9 mouse cellular contexts compared by ENCODE assay signal in genomic region chr7:128003688-128004087, GRCm38 (mm10). TPM values are rescaled to one million over a fixed set of nuclear protein-coding genes. Genes with fewer than 3 reads are reported as not detected.
DNase-seq lines count a peak whose midpoint lies in the region; ATAC-seq and TF ChIP-seq lines count a peak whose summit lies in the region.
"Had no signal": no experiment of that assay in that cellular context is flagged by ENCODE, and none has a peak within 500 bp of the region (broad histone marks: within the 10 kb centered on the region; RNA-seq: fewer than 3 reads in every experiment).

TSS of gene Trim72 (plus strand) at chr7:128003949.

- peaks cover 25% of the 10 kb centered on the region for H3K27me3 ChIP-seq in E14TG2a.4 (ENCODE audit: insufficient read depth, low read length)
- H3K27me3 ChIP-seq in hindbrain, postnatal 0 days (ENCODE audit: insufficient read depth, low read length), result no peaks in the 10 kb centered on the region
- H3K27me3 ChIP-seq in stomach, embryonic 14.5 days (ENCODE audit: control insufficient read depth, insufficient read depth, low read length), result no peaks in the 10 kb centered on the region

- H3K27ac ChIP-seq in bone marrow, adult 2 months (ENCODE audit: control insufficient read depth, insufficient read depth, low read depth, low read length, poor library complexity), result 0 out of 2 replicates have a peak within 1 kb of the TSS, but pooled peaks have one; percentile 3
- H3K27ac ChIP-seq in hindbrain, postnatal 0 days, result no peak within 1 kb of the TSS
- peak within 1 kb of the TSS; percentile 66; the same call in 1 of the 2 replicates for H3K27ac ChIP-seq in stomach, embryonic 14.5 days (ENCODE audit: low read length)
- H3K27ac ChIP-seq: liver, embryonic 14.5 days had no signal

- intact Hi-C loops in gastrocnemius, postnatal 36 days (cut with DNase I), result no loop called here

- 0 out of 2 replicates have a peak within 1 kb of the TSS, but pooled peaks have one; percentile 16 for H3K4me2 ChIP-seq in hindbrain, postnatal 0 days (ENCODE audit: low read depth, low read length)
- peak within 1 kb of the TSS; percentile 38 for H3K4me2 ChIP-seq in stomach, embryonic 14.5 days (replicated peaks; ENCODE audit: low read depth, low read length)

- H3K4me3 ChIP-seq in E14TG2a.4 (replicated peaks; ENCODE audit: low read length), result peak within 1 kb of the TSS; percentile 78
- H3K4me3 ChIP-seq in bone marrow, adult 2 months (replicated peaks; ENCODE audit: control insufficient read depth, low read depth, low read length), result no peak within 1 kb of the TSS
- no peak within 1 kb of the TSS for H3K4me3 ChIP-seq in hindbrain, postnatal 0 days (ENCODE audit: low read length)
- no peak within 1 kb of the TSS for H3K4me3 ChIP-seq in stomach, embryonic 14.5 days (ENCODE audit: low read depth, low read length)

- no peak within 1 kb of the TSS for H3K9ac ChIP-seq in hindbrain, postnatal 0 days (replicated peaks; ENCODE audit: low read length)
- 0 out of 2 replicates have a peak within 1 kb of the TSS, but pooled peaks have one; percentile 2 for H3K9ac ChIP-seq in stomach, embryonic 14.5 days (replicated peaks; ENCODE audit: low read depth, low read length)
- H3K9ac ChIP-seq: liver, embryonic 14.5 days had no signal

- DNase-seq in gastrocnemius, postnatal 36 days, result peak in 1 of 2 experiments; percentile 39
- no peak for DNase-seq in hindbrain, postnatal 0 days (ENCODE audit: low spot score)
- DNase-seq in ovary, adult 18-20 months (ENCODE audit: low spot score), result no peak
- no peak for DNase-seq in spleen, adult 18-20 months

- H3K4me1 ChIP-seq in E14TG2a.4 (replicated peaks; ENCODE audit: low read depth, low read length), result peaks cover 38% of the 10 kb centered on the region
- H3K4me1 ChIP-seq in bone marrow, adult 2 months (ENCODE audit: control insufficient read depth, insufficient read depth, low read length), result peaks cover 6% of the 10 kb centered on the region
- no peaks in the 10 kb centered on the region for H3K4me1 ChIP-seq in hindbrain, postnatal 0 days (ENCODE audit: insufficient read depth, low read length)
- H3K4me1 ChIP-seq in stomach, embryonic 14.5 days (ENCODE audit: control insufficient read depth, insufficient read depth, low read length), result peaks cover 6% of the 10 kb centered on the region; the same call in 1 of the 2 replicates

- H3K36me3 ChIP-seq in E14TG2a.4 (ENCODE audit: insufficient read depth, low read length), result peaks cover 10% of the 10 kb centered on the region
- no peaks in the 10 kb centered on the region for H3K36me3 ChIP-seq in hindbrain, postnatal 0 days (ENCODE audit: insufficient read depth, low read length)
- no peaks in the 10 kb centered on the region for H3K36me3 ChIP-seq in stomach, embryonic 14.5 days (ENCODE audit: control insufficient read depth, insufficient read depth, low read length)

- TF ChIP-seq CTCF in E14TG2a.4 (conservative IDR thresholded peaks at IDR 0.05; ENCODE audit: low read length), result no peak
- no peak for TF ChIP-seq CTCF in bone marrow, adult 2 months (IDR thresholded peaks at IDR 0.05; ENCODE audit: control insufficient read depth, insufficient read depth, low read length)
- no peak for TF ChIP-seq CTCF in hindbrain, postnatal 0 days (IDR thresholded peaks at IDR 0.05; ENCODE audit: low read depth)

- no peak for ATAC-seq in hindbrain, postnatal 0 days
- ATAC-seq in stomach, embryonic 14.5 days (ENCODE audit: insufficient number of reproducible peaks, insufficient read depth, low FRiP score, low read depth), result no peak
- no peak for ATAC-seq in inflammation-experienced regulatory T-cells, adult 6 months

- no peaks in the 10 kb centered on the region for H3K9me3 ChIP-seq in E14TG2a.4 (ENCODE audit: low read length)
- H3K9me3 ChIP-seq in hindbrain, postnatal 0 days (ENCODE audit: low read length), result no peaks in the 10 kb centered on the region
- no peaks in the 10 kb centered on the region for H3K9me3 ChIP-seq in stomach, embryonic 14.5 days (ENCODE audit: control insufficient read depth, low read depth, low read length)

- 86% methylated on average over 2 of the region's 2 CpGs for WGBS in bone marrow, adult 2 months
- 86% methylated on average over 2 of the region's 2 CpGs for WGBS in hindbrain, postnatal 0 days
- 91% methylated on average over 2 of the region's 2 CpGs for WGBS in stomach, embryonic 14.5 days

- no peak for TF ChIP-seq POLR2A in bone marrow, adult 2 months (IDR thresholded peaks at IDR 0.05; ENCODE audit: borderline replicate concordance, control insufficient read depth, low read depth, low read length)

RNA-seq across cellular contexts. Expression of gene Trim72, which starts in this region (rescaled TPM):
- 0.45 and 1.1 TPM in 2 replicates for polyA plus RNA-seq in bone marrow, adult 2 months (2011; ENCODE audit: insufficient read depth, insufficient read length, low replicate concordance, missing spikeins)
- 100 to 1,000 TPM; 200 to 226 TPM for total RNA-seq in gastrocnemius, postnatal 36 days (2021)
- 0.37 and 1.4 TPM in 2 replicates for total RNA-seq in hindbrain, postnatal 0 days (2014; rRNA removed)
- not detected in 2 replicates for polyA plus RNA-seq in hindbrain, postnatal 0 days (2015; fragmentation: Nextera tagmentation; extraction: Ambion mirVana)
- 0.19 TPM in 1 of 2 replicates, not detected in the other for polyA plus RNA-seq in stomach, embryonic 14.5 days (2014; fragmentation: Nextera tagmentation; extraction: Ambion mirVana)
- polyA plus RNA-seq in inflammation-experienced regulatory T-cells, adult 6 months (2017; shearing (Covaris generic)), result not detected

Comparison
In these comparisons a context has a peak if more than half of its experiments do, and no peak if none do; other contexts are left out.
1. RNA of gene Trim72 (total RNA-seq): 200 to 226 TPM in gastrocnemius, postnatal 36 days; 0.37 to 1.4 TPM in hindbrain, postnatal 0 days; every median in the first group is over 10 times any median in the second.